Comparison of ENCODE assay signal across 8 mouse cellular contexts in the genomic region with DNA sequence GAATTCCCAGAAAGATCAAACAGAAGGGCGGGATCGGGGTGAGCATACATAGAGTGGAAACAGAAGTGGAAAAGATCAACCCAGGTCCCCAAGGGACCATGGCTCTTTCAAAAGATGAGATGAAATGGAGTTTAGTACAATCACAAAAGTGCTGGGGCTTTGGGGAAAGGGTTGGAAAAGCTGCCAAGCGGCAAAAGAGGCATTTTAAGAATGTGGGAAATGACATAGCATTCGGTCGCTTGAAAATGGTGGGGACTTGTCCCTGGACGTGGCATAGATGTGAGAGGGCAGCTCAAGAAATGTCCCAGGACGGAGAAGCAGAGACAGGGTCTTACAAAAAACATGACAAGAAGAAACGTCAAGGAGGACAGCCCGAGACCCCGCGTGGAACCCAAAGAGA. TPM values are rescaled to one million over a fixed set of nuclear protein-coding genes. Genes with fewer than 3 reads are reported as not detected.
DNase-seq lines count a peak whose midpoint lies in the region; ATAC-seq and TF ChIP-seq lines count a peak whose summit lies in the region.

No protein-coding gene starts in this region.

- H3K9me3 ChIP-seq in kidney, embryonic 16.5 days (ENCODE audit: low read length), result no peaks in the 10 kb centered on the region
- no peaks in the 10 kb centered on the region for H3K9me3 ChIP-seq in hindbrain, postnatal 0 days (ENCODE audit: low read length)
- no peaks in the 10 kb centered on the region for H3K9me3 ChIP-seq in midbrain, embryonic 16.5 days (replicated peaks; ENCODE audit: control insufficient read depth, low read length, poor library complexity, severe bottlenecking)

- ATAC-seq in kidney, embryonic 16.5 days (ENCODE audit: low FRiP score, low TSS enrichment), result no peak
- ATAC-seq in hindbrain, postnatal 0 days, result no peak
- no peak for ATAC-seq in midbrain, embryonic 16.5 days
- no peak for ATAC-seq in megakaryocyte-erythroid progenitor cell, adult 5-6 weeks (replicated peaks; ENCODE audit: low FRiP score, low TSS enrichment, poor library complexity, severe bottlenecking)

- H3K36me3 ChIP-seq in kidney, embryonic 16.5 days (ENCODE audit: insufficient read depth, low read length), result peaks cover 49% of the 10 kb centered on the region
- H3K36me3 ChIP-seq in hindbrain, postnatal 0 days (ENCODE audit: insufficient read depth, low read length), result peaks cover 42% of the 10 kb centered on the region
- H3K36me3 ChIP-seq in midbrain, embryonic 16.5 days (ENCODE audit: control insufficient read depth, insufficient read depth, low read length), result peaks cover 34% of the 10 kb centered on the region

- no peak for TF ChIP-seq POLR2A in bone marrow macrophage, adult 2 months (IDR thresholded peaks at IDR 0.05; ENCODE audit: borderline replicate concordance, low read depth, low read length)

- no peak for DNase-seq in kidney, adult 8-10 months
- DNase-seq in hindbrain, postnatal 0 days (ENCODE audit: low spot score), result peak; percentile 38
- no peak for DNase-seq in cerebellum, postnatal 10 days
- DNase-seq in left cerebral cortex, adult 11 months (ENCODE audit: low spot score), result no peak

- H3K27me3 ChIP-seq in kidney, embryonic 16.5 days (ENCODE audit: insufficient read depth, low read length), result no peaks in the 10 kb centered on the region
- no peaks in the 10 kb centered on the region for H3K27me3 ChIP-seq in hindbrain, postnatal 0 days (ENCODE audit: insufficient read depth, low read length)
- H3K27me3 ChIP-seq in midbrain, embryonic 16.5 days (ENCODE audit: control insufficient read depth, insufficient read depth, low read depth, low read length), result no peaks in the 10 kb centered on the region

- H3K4me2 ChIP-seq in kidney, embryonic 16.5 days (replicated peaks; ENCODE audit: low read depth, low read length), result peak overlapping the region; percentile 73
- H3K4me2 ChIP-seq in hindbrain, postnatal 0 days (ENCODE audit: low read depth, low read length), result peak overlapping the region; percentile 73
- H3K4me2 ChIP-seq in midbrain, embryonic 16.5 days (ENCODE audit: low read length), result peak overlapping the region; percentile 72

- WGBS in kidney, embryonic 16.5 days, result 9% methylated on average over 11 of the region's 11 CpGs
- 11% methylated on average over 11 of the region's 11 CpGs for WGBS in hindbrain, postnatal 0 days
- WGBS in midbrain, embryonic 16.5 days, result 7% methylated on average over 11 of the region's 11 CpGs

- peaks cover 29% of the 10 kb centered on the region for H3K4me1 ChIP-seq in kidney, embryonic 16.5 days (ENCODE audit: insufficient read depth, low read length)
- H3K4me1 ChIP-seq in bone marrow macrophage, adult 2 months (ENCODE audit: control insufficient read depth, insufficient read depth, low read length), result peaks cover 13% of the 10 kb centered on the region
- H3K4me1 ChIP-seq in hindbrain, postnatal 0 days (ENCODE audit: insufficient read depth, low read length), result peaks cover 10% of the 10 kb centered on the region; the same call in 1 of the 2 replicates
- H3K4me1 ChIP-seq in midbrain, embryonic 16.5 days (ENCODE audit: control insufficient read depth, insufficient read depth, low read length), result peaks cover 23% of the 10 kb centered on the region

- TF ChIP-seq CTCF in bone marrow macrophage, adult 2 months (IDR thresholded peaks at IDR 0.05; ENCODE audit: low read depth, low read length), result no peak
- TF ChIP-seq CTCF in hindbrain, postnatal 0 days (IDR thresholded peaks at IDR 0.05; ENCODE audit: low read depth), result no peak

- peak overlapping the region; percentile 86 for H3K9ac ChIP-seq in kidney, embryonic 16.5 days (replicated peaks; ENCODE audit: low read length)
- H3K9ac ChIP-seq in hindbrain, postnatal 0 days (replicated peaks; ENCODE audit: low read length), result peak overlapping the region; percentile 63
- H3K9ac ChIP-seq in midbrain, embryonic 16.5 days (ENCODE audit: low read depth, low read length), result peak overlapping the region; percentile 69

- peak overlapping the region; percentile 64 for H3K4me3 ChIP-seq in kidney, embryonic 16.5 days (ENCODE audit: low read length)
- H3K4me3 ChIP-seq in bone marrow macrophage, adult 2 months (ENCODE audit: insufficient read depth, low read length), result peak overlapping the region; percentile 81
- H3K4me3 ChIP-seq in hindbrain, postnatal 0 days (ENCODE audit: low read length), result peak overlapping the region; percentile 55
- H3K4me3 ChIP-seq in midbrain, embryonic 16.5 days (ENCODE audit: low read depth, low read length), result peak overlapping the region; percentile 54

- H3K27ac ChIP-seq in kidney, embryonic 16.5 days (ENCODE audit: low read length), result peak overlapping the region; percentile 100
- H3K27ac ChIP-seq in bone marrow macrophage, adult 2 months (ENCODE audit: insufficient read depth, low read depth, low read length), result peak overlapping the region; percentile 98
- H3K27ac ChIP-seq in hindbrain, postnatal 0 days, result peak overlapping the region; percentile 98
- peak overlapping the region; percentile 97 for H3K27ac ChIP-seq in midbrain, embryonic 16.5 days (ENCODE audit: low read length)

RNA-seq across cellular contexts. Expression of a gene that starts 0.5 kb away (rescaled TPM):
- polyA plus RNA-seq in kidney, embryonic 16.5 days (2015; fragmentation: Nextera tagmentation; extraction: Ambion mirVana), result 141 and 145 TPM in 2 replicates
- 71.2 and 82.0 TPM in 2 replicates for polyA plus RNA-seq in bone marrow macrophage, adult 2 months (2012; ENCODE audit: insufficient read depth, insufficient read length, missing spikeins)
- 61.7 and 68.6 TPM in 2 replicates for total RNA-seq in hindbrain, postnatal 0 days (2014; rRNA removed)
- polyA plus RNA-seq in hindbrain, postnatal 0 days (2015; fragmentation: Nextera tagmentation; extraction: Ambion mirVana), result 109 and 111 TPM in 2 replicates
- polyA plus RNA-seq in midbrain, embryonic 16.5 days (2015; fragmentation: Nextera tagmentation; extraction: Ambion mirVana), result 95.3 and 107 TPM in 2 replicates
- total RNA-seq in megakaryocyte-erythroid progenitor cell, adult 5-6 weeks (2014; fragmentation: Nextera tagmentation), result 185 and 221 TPM in 2 replicates
- 235 and 364 TPM in 2 replicates for total RNA-seq in megakaryocyte-erythroid progenitor cell, adult 5-6 weeks (2017)

RNA-seq across cellular contexts. Expression of a gene that starts 0.9 kb away (rescaled TPM):
- 325 and 350 TPM in 2 replicates for polyA plus RNA-seq in kidney, embryonic 16.5 days (2015; fragmentation: Nextera tagmentation; extraction: Ambion mirVana)
- 349 and 382 TPM in 2 replicates for polyA plus RNA-seq in bone marrow macrophage, adult 2 months (2012; ENCODE audit: insufficient read depth, insufficient read length, missing spikeins)
- 184 and 228 TPM in 2 replicates for total RNA-seq in hindbrain, postnatal 0 days (2014; rRNA removed)
- polyA plus RNA-seq in hindbrain, postnatal 0 days (2015; fragmentation: Nextera tagmentation; extraction: Ambion mirVana), result 587 and 589 TPM in 2 replicates
- polyA plus RNA-seq in midbrain, embryonic 16.5 days (2015; fragmentation: Nextera tagmentation; extraction: Ambion mirVana), result 353 and 382 TPM in 2 replicates
- 76.5 and 87.1 TPM in 2 replicates for total RNA-seq in megakaryocyte-erythroid progenitor cell, adult 5-6 weeks (2014; fragmentation: Nextera tagmentation)
- 101 and 126 TPM in 2 replicates for total RNA-seq in megakaryocyte-erythroid progenitor cell, adult 5-6 weeks (2017)

RNA-seq across cellular contexts. Expression of a gene that starts 12.6 kb away (rescaled TPM):
- 18.0 and 19.4 TPM in 2 replicates for polyA plus RNA-seq in kidney, embryonic 16.5 days (2015; fragmentation: Nextera tagmentation; extraction: Ambion mirVana)
- polyA plus RNA-seq in bone marrow macrophage, adult 2 months (2012; ENCODE audit: insufficient read depth, insufficient read length, missing spikeins), result 35.3 and 41.6 TPM in 2 replicates
- 47.0 and 61.6 TPM in 2 replicates for total RNA-seq in hindbrain, postnatal 0 days (2014; rRNA removed)
- 11.8 and 12.3 TPM in 2 replicates for polyA plus RNA-seq in hindbrain, postnatal 0 days (2015; fragmentation: Nextera tagmentation; extraction: Ambion mirVana)
- 13.2 and 13.4 TPM in 2 replicates for polyA plus RNA-seq in midbrain, embryonic 16.5 days (2015; fragmentation: Nextera tagmentation; extraction: Ambion mirVana)
- 14.1 and 18.9 TPM in 2 replicates for total RNA-seq in megakaryocyte-erythroid progenitor cell, adult 5-6 weeks (2014; fragmentation: Nextera tagmentation)
- total RNA-seq in megakaryocyte-erythroid progenitor cell, adult 5-6 weeks (2017), result 10.8 and 18.4 TPM in 2 replicates

RNA-seq across cellular contexts. Expression of a gene that starts 16.2 kb away (rescaled TPM):
- polyA plus RNA-seq in kidney, embryonic 16.5 days (2015; fragmentation: Nextera tagmentation; extraction: Ambion mirVana), result 3.4 and 3.7 TPM in 2 replicates
- polyA plus RNA-seq in bone marrow macrophage, adult 2 months (2012; ENCODE audit: insufficient read depth, insufficient read length, missing spikeins), result not detected in 2 replicates
- 2.0 TPM in 1 of 2 replicates, not detected in the other for total RNA-seq in hindbrain, postnatal 0 days (2014; rRNA removed)
- polyA plus RNA-seq in hindbrain, postnatal 0 days (2015; fragmentation: Nextera tagmentation; extraction: Ambion mirVana), result 2.9 and 3.7 TPM in 2 replicates
- 0.85 and 1.9 TPM in 2 replicates for polyA plus RNA-seq in midbrain, embryonic 16.5 days (2015; fragmentation: Nextera tagmentation; extraction: Ambion mirVana)
- not detected in 2 replicates for total RNA-seq in megakaryocyte-erythroid progenitor cell, adult 5-6 weeks (2014; fragmentation: Nextera tagmentation)
- not detected in 2 replicates for total RNA-seq in megakaryocyte-erythroid progenitor cell, adult 5-6 weeks (2017)

RNA-seq across cellular contexts. Expression of a gene that starts 25.3 kb away (rescaled TPM):
- polyA plus RNA-seq in kidney, embryonic 16.5 days (2015; fragmentation: Nextera tagmentation; extraction: Ambion mirVana), result 0.42 and 0.71 TPM in 2 replicates
- not detected in 2 replicates for polyA plus RNA-seq in bone marrow macrophage, adult 2 months (2012; ENCODE audit: insufficient read depth, insufficient read length, missing spikeins)
- total RNA-seq in hindbrain, postnatal 0 days (2014; rRNA removed), result 13.3 and 17.6 TPM in 2 replicates
- polyA plus RNA-seq in hindbrain, postnatal 0 days (2015; fragmentation: Nextera tagmentation; extraction: Ambion mirVana), result 15.9 and 21.7 TPM in 2 replicates
- polyA plus RNA-seq in midbrain, embryonic 16.5 days (2015; fragmentation: Nextera tagmentation; extraction: Ambion mirVana), result 7.7 and 11.7 TPM in 2 replicates
- not detected in 2 replicates for total RNA-seq in megakaryocyte-erythroid progenitor cell, adult 5-6 weeks (2014; fragmentation: Nextera tagmentation)
- total RNA-seq in megakaryocyte-erythroid progenitor cell, adult 5-6 weeks (2017), result not detected in 2 replicates
